Mouse (Mus musculus): ENCODE data around the gene Tmem97.
A peak's percentile ranks its signal among the peaks of the same experiment; 100 is the strongest.
"Not testable (repeated sequence)": the region's sequence is repeated elsewhere in the genome, so short reads cannot be mapped to it uniquely, and the experiment has no call there.

Gene Tmem97

GRCm38 (mm10) chr11:78547718-78548460, 2.7 kb downstream of the Tmem97 start:
- no peak for DNase-seq

GRCm38 (mm10) chr11:78545181-78545580, 5.4 kb downstream of the Tmem97 start:
- DNase-seq, result no peak

- no peak for DNase-seq
These were observed 6.0 kb downstream of the Tmem97 start for GRCm38 (mm10) chr11:78544449-78545111.

DNA sequence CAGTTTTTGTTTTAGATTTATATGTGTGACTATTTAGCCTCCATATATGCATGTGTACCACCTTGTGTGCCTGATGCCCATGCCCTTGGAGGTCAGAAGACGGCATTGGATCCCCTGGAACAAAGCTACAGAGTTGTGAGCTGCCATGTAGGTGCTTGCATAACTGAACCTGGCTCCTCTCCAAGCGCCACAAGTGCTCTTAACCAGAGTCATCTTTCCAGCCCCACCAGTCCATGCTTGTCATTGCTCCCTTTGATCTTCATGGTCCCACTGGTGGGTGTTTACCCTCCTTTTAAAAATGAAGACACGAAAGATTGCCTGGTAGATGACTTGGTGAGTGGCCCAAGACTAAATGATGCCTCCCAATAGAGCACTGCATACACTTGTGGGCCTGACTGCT, 10.2 kb downstream of the Tmem97 start:
- DNase-seq, result peak; percentile 87

DNA sequence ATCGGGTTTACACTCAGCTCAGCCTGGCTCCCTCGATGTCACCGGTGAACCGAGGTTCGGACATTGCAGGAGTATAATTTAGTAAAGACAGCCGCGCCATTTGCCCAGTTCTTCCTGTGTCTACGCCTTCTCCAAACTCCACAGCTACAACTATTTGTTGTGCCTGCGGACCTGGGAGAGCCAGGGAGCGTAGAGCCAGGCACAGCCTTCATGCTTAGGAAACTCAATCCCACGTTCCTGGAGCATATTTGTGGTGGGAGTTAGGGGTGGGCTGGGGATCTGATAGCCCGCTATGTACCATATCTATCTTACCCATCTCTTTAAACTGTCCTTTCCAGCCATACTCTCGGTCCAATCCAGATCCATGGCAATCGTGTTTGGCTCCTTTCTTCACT, 13.9 kb downstream of the Tmem97 start:
- no peak for DNase-seq

- peak; percentile 100 for DNase-seq
These were observed 14.4 kb downstream of the Tmem97 start, which contains the start of the genes Tnfaip1 and Ift20 for GRCm38 (mm10) chr11:78536080-78536689. TSS of gene Tnfaip1 (minus strand) at chr11:78536332. TSS of gene Ift20 (plus strand) at chr11:78536361.

DNA sequence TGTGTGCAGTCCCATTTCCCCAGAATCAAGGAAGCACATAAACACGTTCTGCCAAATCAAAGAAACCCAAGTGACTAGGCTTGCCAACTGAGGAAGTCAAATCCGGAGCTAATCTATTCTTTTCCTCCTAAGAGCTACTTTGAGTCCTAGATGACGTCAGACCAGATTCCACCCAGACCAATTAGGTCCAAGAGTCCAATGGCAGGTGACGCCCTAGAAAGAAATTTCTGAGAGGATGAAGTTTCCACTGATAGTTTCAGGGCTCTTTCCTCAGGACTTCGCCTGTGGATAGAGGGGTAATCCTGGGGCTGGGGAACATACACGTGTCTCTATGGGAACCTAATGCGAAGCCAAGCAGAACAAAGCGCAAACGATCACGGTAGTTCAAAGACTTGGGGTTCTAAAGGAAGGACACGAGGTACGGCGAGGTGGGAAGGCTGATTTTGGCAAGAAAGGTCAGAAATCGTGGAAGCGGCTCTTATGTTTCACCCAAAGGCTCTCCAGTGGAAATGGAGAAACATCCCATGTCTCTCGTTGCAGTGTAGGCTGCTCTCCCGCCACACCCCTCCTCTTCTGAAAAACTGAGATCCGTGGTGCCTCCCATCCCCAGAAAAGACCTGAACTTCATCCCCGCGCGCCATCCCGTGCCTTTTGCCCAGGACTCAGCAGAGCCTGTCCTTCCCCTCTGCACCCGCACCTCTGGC, 15.0 kb downstream of the Tmem97 start:
- DNase-seq, result peak; percentile 98

- peak; percentile 91 for DNase-seq
These were observed 16.1 kb downstream of the Tmem97 start for GRCm38 (mm10) chr11:78534516-78534915.

- not testable (repeated sequence) for DNase-seq
These were observed 19.1 kb downstream of the Tmem97 start for GRCm38 (mm10) chr11:78531515-78531914.

- DNase-seq, result peak; percentile 98
These were observed 19.5 kb downstream of the Tmem97 start for GRCm38 (mm10) chr11:78531046-78531445.

GRCm38 (mm10) chr11:78530001-78530400, 20.6 kb downstream of the Tmem97 start:
- peak; percentile 91 for DNase-seq

GRCm38 (mm10) chr11:78528714-78529113, 21.9 kb downstream of the Tmem97 start:
- DNase-seq, result peak; percentile 77

GRCm38 (mm10) chr11:78524838-78525237, 25.7 kb downstream of the Tmem97 start:
- no peak for DNase-seq

DNA sequence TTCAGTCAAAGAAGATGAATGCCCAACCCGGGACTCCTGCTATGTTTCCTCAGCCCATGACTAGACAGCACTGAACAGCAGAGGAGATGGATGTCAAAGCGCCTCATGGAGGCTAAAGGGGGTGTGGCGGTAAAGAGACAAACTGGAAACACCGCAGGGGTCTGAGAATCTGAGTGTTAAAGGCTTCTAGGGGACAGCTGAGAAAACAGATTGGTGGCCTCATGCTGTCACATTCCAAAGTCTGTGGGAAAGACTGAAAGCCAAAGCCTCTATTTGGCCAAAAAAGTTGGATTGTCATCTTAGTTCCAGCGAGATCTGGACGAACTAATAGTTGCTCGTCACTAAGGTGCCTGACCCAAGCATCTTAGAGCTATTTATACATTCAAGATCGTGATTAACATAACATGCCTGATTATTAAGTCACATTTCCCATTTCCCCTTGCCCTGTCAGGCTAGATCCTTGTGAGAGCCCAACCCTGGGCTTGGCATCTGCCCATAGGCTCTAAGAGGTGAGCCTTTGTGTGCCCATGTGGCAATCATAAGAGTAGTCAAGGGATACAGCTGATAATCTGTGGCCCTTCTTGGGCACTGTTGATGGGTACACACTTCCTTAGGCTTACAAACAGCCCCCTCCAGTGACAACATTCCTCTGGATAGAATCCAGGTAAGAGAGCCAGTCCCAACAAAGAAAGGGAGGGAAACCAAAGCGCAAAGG, 27.2 kb downstream of the Tmem97 start:
- peak; percentile 90 for DNase-seq

DNA sequence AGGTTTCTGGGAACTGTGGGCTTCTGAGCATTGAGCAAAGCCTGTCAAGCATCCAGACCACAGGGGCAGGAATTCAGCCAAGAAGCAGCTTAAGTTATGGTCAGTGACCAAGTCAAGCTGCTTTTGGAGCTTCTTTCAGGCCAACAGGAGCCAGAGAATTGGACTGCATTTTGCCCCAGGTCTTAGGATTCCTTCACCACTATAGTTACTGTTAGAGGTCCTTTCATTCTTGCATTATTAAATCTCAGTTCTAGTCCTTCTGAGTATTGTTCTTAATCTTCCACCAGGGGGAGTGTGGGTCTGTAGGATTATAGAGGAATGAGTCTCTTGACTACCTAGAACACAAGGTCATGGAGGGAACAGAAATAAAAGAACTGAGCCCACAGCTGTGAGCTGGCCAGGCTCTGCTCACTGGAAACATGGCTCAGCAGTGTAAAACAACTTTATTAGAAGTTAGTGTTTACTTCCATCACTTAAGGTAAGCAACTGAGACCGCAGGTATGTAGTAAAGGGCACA, 28.0 kb downstream of the Tmem97 start:
- no peak for DNase-seq

DNA sequence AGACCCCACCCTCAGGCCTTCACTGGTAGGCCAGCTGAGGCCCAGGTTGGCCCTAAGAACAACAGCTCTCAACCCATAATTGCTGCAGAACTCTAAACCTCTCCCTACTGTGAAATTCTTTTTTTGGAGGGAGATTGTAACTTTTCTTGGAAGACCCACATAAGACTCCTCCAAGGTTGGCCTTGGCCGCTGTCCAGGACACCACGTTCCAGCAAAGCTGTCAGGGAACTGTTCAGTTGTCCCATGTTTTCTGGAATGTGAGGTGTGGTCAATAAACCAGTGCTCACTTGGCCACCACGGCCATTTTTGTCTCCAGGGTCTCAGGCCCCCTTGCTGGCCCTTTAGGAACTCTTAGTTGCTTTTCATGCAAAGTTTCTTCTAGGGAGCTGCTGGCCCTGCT, 28.7 kb downstream of the Tmem97 start:
- DNase-seq, result no peak

DNA sequence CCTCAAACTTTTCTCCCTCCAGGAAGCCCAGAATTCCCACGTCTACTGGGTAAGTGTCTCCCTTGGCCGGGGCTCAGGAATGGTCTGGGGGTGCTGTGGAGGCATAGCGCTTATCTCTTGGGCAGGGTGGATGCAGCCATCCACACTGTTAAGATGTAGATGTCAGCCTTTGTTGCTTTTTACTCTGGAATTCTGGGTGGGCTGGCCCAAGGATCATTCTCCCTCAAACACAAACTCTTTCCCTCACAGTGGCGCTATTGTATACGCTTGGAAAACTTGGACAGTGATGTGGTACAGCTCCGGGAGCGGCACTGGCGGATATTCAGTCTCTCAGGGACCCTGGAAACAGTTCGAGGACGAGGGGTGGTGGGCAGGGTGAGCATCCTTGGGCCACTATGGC, 31.6 kb downstream of the Tmem97 start:
- no peak for DNase-seq

- no peak for DNase-seq
These were observed 34.8 kb downstream of the Tmem97 start for GRCm38 (mm10) chr11:78515549-78516325.

DNA sequence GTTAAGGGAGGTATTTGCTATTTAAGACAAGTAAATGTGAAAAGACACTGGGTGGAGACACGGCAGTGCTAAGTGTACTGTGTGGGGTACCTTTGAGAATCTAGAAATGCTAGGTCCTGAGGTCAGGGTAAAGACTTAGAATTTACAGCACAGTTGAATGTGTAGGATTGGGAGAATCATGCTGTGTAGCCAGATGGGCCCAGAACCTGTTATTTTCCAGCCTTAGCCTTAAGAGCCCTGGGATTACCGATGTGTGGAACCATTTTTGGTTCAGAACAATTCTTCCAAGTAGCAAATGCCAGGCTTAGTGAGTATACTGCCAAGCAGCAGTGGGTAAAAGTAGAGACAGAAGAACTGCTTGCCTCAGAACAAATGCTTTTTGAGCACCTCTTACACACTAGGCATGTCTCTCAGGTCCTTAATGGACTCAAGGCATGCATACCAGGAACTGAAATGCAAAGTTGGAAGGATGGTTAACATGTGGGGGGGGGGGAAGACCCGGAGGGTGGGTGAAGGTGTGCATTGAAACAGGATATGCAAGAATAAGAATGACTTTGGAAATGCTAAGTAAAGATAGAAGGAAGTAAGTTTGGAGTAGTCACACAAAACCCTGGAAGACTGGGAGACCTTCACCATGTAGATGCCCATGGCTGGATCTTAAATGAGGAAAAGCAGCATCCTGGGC, 37.3 kb downstream of the Tmem97 start:
- DNase-seq, result no peak

DNA sequence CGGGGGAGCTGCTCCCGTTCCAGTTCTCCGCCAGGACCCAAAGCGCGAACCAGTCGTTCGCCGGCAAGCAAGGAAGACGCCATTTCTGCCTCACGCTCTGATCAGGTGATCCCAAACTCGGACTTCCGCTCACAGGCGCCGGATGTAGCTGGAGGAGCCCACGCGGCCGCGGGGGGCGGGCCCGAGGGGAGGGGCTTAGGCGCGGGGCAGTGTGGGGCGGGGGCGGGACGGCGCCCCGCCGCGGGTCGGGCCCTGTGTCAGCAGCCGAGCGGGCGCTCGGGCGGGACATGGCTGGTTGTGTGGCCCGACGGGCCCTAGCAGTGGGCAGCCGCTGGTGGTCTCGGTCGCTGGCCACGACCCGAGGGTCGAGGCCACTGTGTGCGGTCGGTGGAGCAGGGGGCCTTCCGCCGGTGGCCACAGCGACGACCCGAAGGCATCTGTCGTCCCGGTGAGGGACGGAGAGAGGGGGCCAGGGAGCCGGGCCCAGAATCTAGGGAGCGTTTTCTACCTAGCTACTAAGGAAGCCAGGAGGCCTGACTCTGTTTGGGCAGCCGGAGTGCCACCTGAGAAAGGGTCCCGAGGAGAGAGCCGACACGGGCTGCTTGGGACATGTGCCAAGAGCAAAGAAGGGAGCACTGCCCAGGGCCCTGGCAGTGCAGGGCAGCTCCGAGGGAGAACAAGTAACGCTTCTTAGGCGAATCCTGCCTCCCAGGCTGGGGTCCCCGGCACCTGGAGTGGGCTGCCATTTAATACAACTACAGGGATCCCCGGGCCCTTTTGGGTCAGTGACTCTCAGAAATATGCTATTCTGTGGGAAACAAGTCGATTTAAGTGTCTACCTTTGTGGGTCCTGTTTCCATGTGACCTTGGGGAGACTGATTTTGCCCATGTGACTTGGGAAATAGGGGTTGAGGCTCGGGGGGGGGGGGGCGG, 38.3 kb downstream of the Tmem97 start, which contains the start of the genes Tmem199 and Poldip2:
TSS of gene Tmem199 (minus strand) at position 148 of the 933 bp plus-strand sequence.
TSS of gene Poldip2 (plus strand) at position 169 of the 933 bp plus-strand sequence.
- DNase-seq, result peak; percentile 99
